Mouse (Mus musculus) embryonic fibroblast, embryonic 13.5 days (primary cell): Measurements from ENCODE around the gene Itpk1.

ENCODE experiments used
- CTCF ChIP-seq: IDR thresholded peaks from 2 replicates; pipeline ENCODE4 v1.5.1; 2011; ENCODE audit warnings: mild to moderate bottlenecking, control low read depth, low read length, moderate library complexity, borderline replicate concordance; ENCODE audit not compliant: insufficient read depth
- POLR2A ChIP-seq: IDR thresholded peaks from 2 replicates; pipeline ENCODE4 v1.6.1; 2011; ENCODE audit warnings: low read depth, mild to moderate bottlenecking, control low read depth, low read length, moderate library complexity

- TF ChIP-seq POLR2A (no peak), CTCF (no peak)
These were observed 148.9 kb downstream of the Itpk1 start for GRCm38 (mm10) chr12:102555850-102556249.
